Mouse (Mus musculus): ENCODE results near the gene Fcgr3.

Fcgr3 gene

GRCm38 (mm10) chr1:171064491-171065242, at the start of gene Fcgr3:
Gene Fcgr3, minus strand, starts transcription at chr1:171064935.
- peak; percentile 85 to 92 for DNase-seq

- DNase-seq: peak; percentile 78 to 86
Observed at GRCm38 (mm10) chr1:171113873-171114299, 49.2 kb upstream of the Fcgr3 start, which contains the start of gene Cfap126. Gene Cfap126, plus strand, starts transcription at chr1:171113918.

- no peak for DNase-seq
Observed at GRCm38 (mm10) chr1:171112986-171113385, 48.3 kb upstream of the Fcgr3 start.

- DNase-seq: peak; percentile 72 to 79
Observed at GRCm38 (mm10) chr1:171111781-171112575, 47.2 kb upstream of the Fcgr3 start.

GRCm38 (mm10) chr1:171111020-171111780, 46.5 kb upstream of the Fcgr3 start:
- DNase-seq: peak; percentile 94 to 96

- no peak for DNase-seq
Observed at GRCm38 (mm10) chr1:171110659-171111019, 45.9 kb upstream of the Fcgr3 start.

- peak in 1 of 2 experiments; percentile 26 for DNase-seq
Observed at GRCm38 (mm10) chr1:171109620-171110019, 44.9 kb upstream of the Fcgr3 start.

GRCm38 (mm10) chr1:171105226-171105625, 40.5 kb upstream of the Fcgr3 start:
- DNase-seq: no peak

- peak in 1 of 2 experiments; percentile 38 for DNase-seq
Observed at GRCm38 (mm10) chr1:171103179-171103840, 38.6 kb upstream of the Fcgr3 start.

- peak; percentile 88 to 91 for DNase-seq
Observed at GRCm38 (mm10) chr1:171102547-171103177, 37.9 kb upstream of the Fcgr3 start.

GRCm38 (mm10) chr1:171101733-171102546, 37.2 kb upstream of the Fcgr3 start:
- peak; percentile 89 to 92 for DNase-seq

- no peak for DNase-seq
Observed at GRCm38 (mm10) chr1:171101033-171101432, 36.3 kb upstream of the Fcgr3 start.

- no peak for DNase-seq
Observed at GRCm38 (mm10) chr1:171097612-171098011, 32.9 kb upstream of the Fcgr3 start.

- no peak for DNase-seq
Observed at GRCm38 (mm10) chr1:171097136-171097535, 32.4 kb upstream of the Fcgr3 start.

- DNase-seq: peak in 1 of 2 experiments; percentile 17
Observed at GRCm38 (mm10) chr1:171096110-171096964, 31.6 kb upstream of the Fcgr3 start.

GRCm38 (mm10) chr1:171094424-171094823, 29.7 kb upstream of the Fcgr3 start:
- no peak for DNase-seq

- DNase-seq: no peak
Observed at GRCm38 (mm10) chr1:171090761-171091160, 26.0 kb upstream of the Fcgr3 start.

GRCm38 (mm10) chr1:171089891-171090290, 25.2 kb upstream of the Fcgr3 start:
- DNase-seq: no peak

GRCm38 (mm10) chr1:171088237-171088869, 23.6 kb upstream of the Fcgr3 start:
- DNase-seq: peak in 1 of 2 experiments; percentile 61
